Mouse (Mus musculus): ENCODE data around the gene Nol8. TPM values are rescaled to one million over a fixed set of nuclear protein-coding genes. Genes with fewer than 3 reads are reported as not detected.
A peak's percentile ranks its signal among the peaks of the same experiment; 100 is the strongest.

Gene Nol8
- polyA plus RNA-seq, 2 experiments, result 5.4 to 7.8 TPM

GRCm38 (mm10) chr13:49618365-49618764 lies 34.5 kb upstream of the Nol8 start:
- ATAC-seq (ENCODE audit: insufficient read depth), result no peak
- no peak overlapping the region for H3K4me3 ChIP-seq (ENCODE audit: insufficient read depth in 1 of 2, low read depth in 2 of 2, low read length in 2 of 2)
- no peak overlapping the region for H3K27ac ChIP-seq
- peak in 1 of 3 experiments; percentile 26 for DNase-seq (ENCODE audit: low read depth in 3 of 3, low spot score in 3 of 3)
- H3K9me3 ChIP-seq (ENCODE audit: control insufficient read depth, low read length), result no peaks in the 10 kb centered on the region
- TF ChIP-seq EP300 (IDR thresholded peaks at IDR 0.05; ENCODE audit: low read depth), result peak; percentile 40; the same call in 1 of the 2 replicates
- no peak for TF ChIP-seq CTCF (IDR thresholded peaks at IDR 0.05; ENCODE audit: low read depth)
- H3K4me1 ChIP-seq (replicated peaks; ENCODE audit: control insufficient read depth in 2 of 2, insufficient read depth in 2 of 2, low read length in 1 of 2), result peaks cover 14 to 22% of the 10 kb centered on the region in 2 experiments
- H3K4me2 ChIP-seq (ENCODE audit: low read depth), result no peak overlapping the region
- no peaks in the 10 kb centered on the region for H3K27me3 ChIP-seq (ENCODE audit: control insufficient read depth, insufficient read depth, low read length)
- H3K36me3 ChIP-seq (replicated peaks; ENCODE audit: control insufficient read depth, insufficient read depth, low read depth), result no peaks in the 10 kb centered on the region
- no peak overlapping the region for H3K9ac ChIP-seq (replicated peaks)

- peaks cover 4% of the 10 kb centered on the region in 2 experiments for H3K4me1 ChIP-seq (replicated peaks; ENCODE audit: control insufficient read depth in 2 of 2, insufficient read depth in 2 of 2, low read length in 1 of 2)
- no peaks in the 10 kb centered on the region for H3K36me3 ChIP-seq (replicated peaks; ENCODE audit: control insufficient read depth, insufficient read depth, low read depth)
- H3K27me3 ChIP-seq (ENCODE audit: control insufficient read depth, insufficient read depth, low read length), result no peaks in the 10 kb centered on the region
- no peak overlapping the region for H3K4me3 ChIP-seq (ENCODE audit: insufficient read depth in 1 of 2, low read depth in 2 of 2, low read length in 2 of 2)
- ATAC-seq (ENCODE audit: insufficient read depth), result no peak
- no peak overlapping the region for H3K4me2 ChIP-seq (ENCODE audit: low read depth)
- 90% methylated on average over 1 of the region's 1 CpGs for WGBS (ENCODE audit: insufficient replicate concordance)
- no peak for TF ChIP-seq CTCF (IDR thresholded peaks at IDR 0.05; ENCODE audit: low read depth)
- no peak for TF ChIP-seq EP300 (IDR thresholded peaks at IDR 0.05; ENCODE audit: low read depth)
- H3K27ac ChIP-seq, result no peak overlapping the region
- no peaks in the 10 kb centered on the region for H3K9me3 ChIP-seq (ENCODE audit: control insufficient read depth, low read length)
- H3K9ac ChIP-seq (replicated peaks), result no peak overlapping the region
- no peak for DNase-seq (ENCODE audit: low read depth in 3 of 3, low spot score in 3 of 3)
These were observed 29.7 kb upstream of the Nol8 start for GRCm38 (mm10) chr13:49623216-49623615.

GRCm38 (mm10) chr13:49628167-49628566 lies 24.7 kb upstream of the Nol8 start:
- no peaks in the 10 kb centered on the region for H3K36me3 ChIP-seq (replicated peaks; ENCODE audit: control insufficient read depth, insufficient read depth, low read depth)
- no peak overlapping the region for H3K4me3 ChIP-seq (ENCODE audit: insufficient read depth in 1 of 2, low read depth in 2 of 2, low read length in 2 of 2)
- H3K4me2 ChIP-seq (ENCODE audit: low read depth), result no peak overlapping the region
- H3K4me1 ChIP-seq (replicated peaks; ENCODE audit: control insufficient read depth in 2 of 2, insufficient read depth in 2 of 2, low read length in 1 of 2), result no peaks in the 10 kb centered on the region
- H3K27me3 ChIP-seq (ENCODE audit: control insufficient read depth, insufficient read depth, low read length), result no peaks in the 10 kb centered on the region
- no peak overlapping the region for H3K9ac ChIP-seq (replicated peaks)
- ATAC-seq (ENCODE audit: insufficient read depth) (no peak), DNase-seq (ENCODE audit: low read depth in 3 of 3, low spot score in 3 of 3) (no peak)
- no peak overlapping the region for H3K27ac ChIP-seq
- no peaks in the 10 kb centered on the region for H3K9me3 ChIP-seq (ENCODE audit: control insufficient read depth, low read length)
- TF ChIP-seq CTCF (IDR thresholded peaks at IDR 0.05; ENCODE audit: low read depth) (no peak), EP300 (IDR thresholded peaks at IDR 0.05; ENCODE audit: low read depth) (no peak)

- DNase-seq (ENCODE audit: low read depth in 3 of 3, low spot score in 3 of 3) (no peak), ATAC-seq (ENCODE audit: insufficient read depth) (no peak)
- H3K36me3 ChIP-seq (replicated peaks; ENCODE audit: control insufficient read depth, insufficient read depth, low read depth), result no peaks in the 10 kb centered on the region
- WGBS (ENCODE audit: insufficient replicate concordance), result 86% methylated on average over 2 of the region's 2 CpGs
- H3K9ac ChIP-seq (replicated peaks), result no peak overlapping the region
- H3K4me1 ChIP-seq (replicated peaks; ENCODE audit: control insufficient read depth in 2 of 2, insufficient read depth in 2 of 2, low read length in 1 of 2), result no peaks in the 10 kb centered on the region
- H3K4me2 ChIP-seq (ENCODE audit: low read depth), result no peak overlapping the region
- no peaks in the 10 kb centered on the region for H3K27me3 ChIP-seq (ENCODE audit: control insufficient read depth, insufficient read depth, low read length)
- H3K27ac ChIP-seq, result no peak overlapping the region
- no peak overlapping the region for H3K4me3 ChIP-seq (ENCODE audit: insufficient read depth in 1 of 2, low read depth in 2 of 2, low read length in 2 of 2)
- TF ChIP-seq EP300 (IDR thresholded peaks at IDR 0.05; ENCODE audit: low read depth) (no peak), CTCF (IDR thresholded peaks at IDR 0.05; ENCODE audit: low read depth) (no peak)
- no peaks in the 10 kb centered on the region for H3K9me3 ChIP-seq (ENCODE audit: control insufficient read depth, low read length)
These were observed 23.8 kb upstream of the Nol8 start for GRCm38 (mm10) chr13:49629076-49629475.

- TF ChIP-seq CTCF (IDR thresholded peaks at IDR 0.05; ENCODE audit: low read depth) (no peak), EP300 (IDR thresholded peaks at IDR 0.05; ENCODE audit: low read depth) (peak; percentile 58; the same call in 1 of the 2 replicates)
- WGBS (ENCODE audit: insufficient replicate concordance), result 28% methylated on average over 2 of the region's 2 CpGs
- peak; percentile 93 for ATAC-seq (ENCODE audit: insufficient read depth)
- H3K4me1 ChIP-seq (replicated peaks; ENCODE audit: control insufficient read depth in 2 of 2, insufficient read depth in 2 of 2, low read length in 1 of 2), result peaks cover 6 to 9% of the 10 kb centered on the region in 2 experiments; a peak in 3 of 4 replicates
- peak; percentile 36 to 46 (median 42) for DNase-seq (ENCODE audit: low read depth in 3 of 3, low spot score in 3 of 3)
- no peak overlapping the region for H3K4me3 ChIP-seq (ENCODE audit: insufficient read depth in 1 of 2, low read depth in 2 of 2, low read length in 2 of 2)
- peak overlapping the region; percentile 15 for H3K4me2 ChIP-seq (ENCODE audit: low read depth)
- no peak overlapping the region for H3K9ac ChIP-seq (replicated peaks)
- peak overlapping the region; percentile 34 for H3K27ac ChIP-seq
- H3K9me3 ChIP-seq (ENCODE audit: control insufficient read depth, low read length), result no peaks in the 10 kb centered on the region
- H3K36me3 ChIP-seq (replicated peaks; ENCODE audit: control insufficient read depth, insufficient read depth, low read depth), result peaks cover 6% of the 10 kb centered on the region
- H3K27me3 ChIP-seq (ENCODE audit: control insufficient read depth, insufficient read depth, low read length), result no peaks in the 10 kb centered on the region
These were observed 12.9 kb upstream of the Nol8 start for GRCm38 (mm10) chr13:49639965-49640364.
